Mouse (Mus musculus) induced T-regulatory cell, adult 2 months (primary cell): ENCODE data around the gene Glp1r.
A peak's percentile ranks its signal among the peaks of the same experiment; 100 is the strongest.

Experiments
- DNase-seq: peaks from one replicate; pipeline ENCODE4 v3.0.0-alpha.2; 2012; ENCODE audit warnings: low read depth

Glp1r gene

GRCm38 (mm10) chr17:30912536-30912935, 10.9 kb downstream of the Glp1r start:
- DNase-seq = no peak

GRCm38 (mm10) chr17:30914264-30914663, 12.6 kb downstream of the Glp1r start:
- no peak for DNase-seq

- no peak for DNase-seq
Observed at GRCm38 (mm10) chr17:30923566-30923965, 21.9 kb downstream of the Glp1r start.

DNA sequence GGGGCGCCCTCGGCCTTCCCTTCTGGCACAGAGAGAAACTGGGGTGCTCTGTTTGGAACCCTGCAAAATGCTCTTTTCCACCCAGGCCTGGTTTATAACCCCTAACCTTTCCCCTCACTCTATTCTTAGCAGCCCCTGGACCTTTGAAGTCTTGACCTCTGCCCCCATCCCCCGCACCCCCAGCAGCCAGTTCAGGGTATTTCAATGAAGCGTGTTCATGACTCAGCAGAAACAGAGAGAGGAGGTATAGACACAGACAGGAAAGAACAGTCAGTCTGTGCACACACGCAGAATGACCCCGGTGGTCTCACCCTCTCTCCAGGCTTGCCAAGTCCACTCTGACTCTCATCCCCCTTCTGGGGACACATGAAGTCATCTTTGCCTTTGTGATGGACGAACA, 29.2 kb downstream of the Glp1r start:
- DNase-seq = no peak

- no peak for DNase-seq
Observed at GRCm38 (mm10) chr17:30932836-30933235, 31.2 kb downstream of the Glp1r start.

GRCm38 (mm10) chr17:30935301-30935700, 33.7 kb downstream of the Glp1r start:
- no peak for DNase-seq

GRCm38 (mm10) chr17:30938554-30938953, 36.9 kb downstream of the Glp1r start:
- no peak for DNase-seq

DNA sequence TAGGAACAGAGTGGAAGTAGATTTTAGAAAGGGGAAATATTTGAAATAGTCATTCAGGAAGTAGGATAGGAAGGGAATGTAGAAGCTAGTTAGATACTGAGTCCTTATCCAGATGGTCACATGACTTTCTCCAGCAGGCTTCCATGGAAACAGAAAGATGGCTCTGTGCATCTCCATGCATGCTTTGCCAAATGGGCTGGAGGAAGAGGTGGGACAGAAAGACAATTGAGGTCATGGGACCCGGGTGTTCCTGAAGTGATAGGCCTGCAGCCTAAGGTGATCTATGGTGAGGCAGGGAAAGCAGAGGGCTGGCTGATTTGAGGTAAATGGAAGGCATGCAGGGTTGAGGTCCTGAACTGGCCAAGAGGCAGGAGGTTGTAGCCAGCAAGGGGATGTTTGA, 46.8 kb downstream of the Glp1r start:
- no peak for DNase-seq

GRCm38 (mm10) chr17:30950780-30951179, 49.2 kb downstream of the Glp1r start:
- DNase-seq = peak; percentile 82

DNA sequence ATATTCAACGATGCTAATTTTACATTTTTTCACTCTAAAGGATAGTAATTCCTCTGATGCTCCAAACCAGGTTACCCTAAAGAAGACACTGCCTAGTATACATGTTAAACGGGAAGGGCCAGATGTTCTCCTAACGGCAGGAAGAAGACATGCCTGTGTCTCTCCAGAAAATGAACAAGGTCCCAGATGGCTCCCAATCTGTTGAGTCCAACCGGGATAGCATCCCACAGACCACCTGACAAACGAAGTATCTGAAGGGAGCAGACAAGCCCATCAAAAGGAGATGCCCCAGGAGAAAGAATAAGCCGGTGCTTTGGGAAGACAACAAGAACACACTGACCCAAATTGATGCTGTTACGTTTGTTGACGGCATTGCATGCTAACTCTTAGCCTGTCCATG, 50.0 kb downstream of the Glp1r start:
- no peak for DNase-seq

- DNase-seq = no peak
Observed at GRCm38 (mm10) chr17:30954340-30954739, 52.7 kb downstream of the Glp1r start, which contains the start of gene Umodl1. Gene Umodl1, plus strand, starts transcription at chr17:30954640.

DNA sequence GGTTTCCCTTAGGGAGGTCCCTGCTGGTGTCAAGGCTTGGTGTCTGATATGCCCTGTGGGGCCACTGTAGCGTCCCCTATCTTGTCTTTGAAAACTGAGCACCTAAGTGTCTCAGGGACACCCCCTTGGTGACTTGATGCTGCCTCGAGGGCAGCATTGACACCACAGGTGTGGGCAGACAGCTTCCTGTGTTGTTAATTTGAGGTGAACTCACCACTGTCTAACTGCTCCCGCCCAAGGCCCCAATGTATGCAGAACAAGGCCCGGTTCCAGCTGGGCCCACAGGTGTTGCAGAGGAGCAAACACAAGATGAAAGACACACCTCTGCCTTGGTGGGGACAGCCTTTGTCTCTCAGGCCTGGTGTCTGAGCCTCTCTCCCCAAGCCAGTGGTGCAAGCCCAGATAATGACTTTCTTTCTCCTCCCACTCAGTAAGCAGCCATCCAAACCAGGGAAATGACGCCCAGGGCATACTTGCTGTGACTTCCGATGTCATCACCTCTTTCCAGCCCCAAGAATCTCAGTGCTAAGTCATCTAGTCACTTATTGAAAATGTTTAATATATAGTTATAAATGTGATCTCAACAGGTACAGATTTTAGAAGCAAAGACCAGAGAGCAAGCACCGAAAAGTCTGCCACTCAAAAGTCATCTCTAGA, 60.4 kb downstream of the Glp1r start:
- DNase-seq = peak; percentile 69

- no peak for DNase-seq
Observed at GRCm38 (mm10) chr17:30962880-30963279, 61.3 kb downstream of the Glp1r start.

DNA sequence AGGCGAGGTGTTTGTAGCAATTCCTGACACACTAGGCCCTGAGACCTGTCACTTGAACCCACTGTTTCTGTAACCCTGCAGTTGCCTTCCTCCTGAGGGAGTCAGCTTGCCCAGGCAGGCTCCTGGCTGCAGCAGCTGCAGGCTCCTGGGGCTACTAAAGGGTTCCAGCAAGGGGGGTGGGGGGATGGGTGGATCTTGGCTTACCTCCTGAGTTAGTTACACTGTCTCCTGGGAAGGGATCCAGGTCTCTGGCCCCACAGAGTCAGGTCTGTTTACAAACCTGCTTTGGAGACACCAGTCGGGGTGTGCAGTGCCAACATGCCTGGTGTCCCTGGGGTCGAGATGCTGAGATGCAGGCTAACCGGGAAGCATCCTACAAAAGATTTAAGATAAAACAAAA, 68.4 kb downstream of the Glp1r start:
- no peak for DNase-seq

GRCm38 (mm10) chr17:30971877-30972276, 70.3 kb downstream of the Glp1r start:
- DNase-seq = no peak

GRCm38 (mm10) chr17:30973332-30973731, 71.7 kb downstream of the Glp1r start:
- no peak for DNase-seq

DNA sequence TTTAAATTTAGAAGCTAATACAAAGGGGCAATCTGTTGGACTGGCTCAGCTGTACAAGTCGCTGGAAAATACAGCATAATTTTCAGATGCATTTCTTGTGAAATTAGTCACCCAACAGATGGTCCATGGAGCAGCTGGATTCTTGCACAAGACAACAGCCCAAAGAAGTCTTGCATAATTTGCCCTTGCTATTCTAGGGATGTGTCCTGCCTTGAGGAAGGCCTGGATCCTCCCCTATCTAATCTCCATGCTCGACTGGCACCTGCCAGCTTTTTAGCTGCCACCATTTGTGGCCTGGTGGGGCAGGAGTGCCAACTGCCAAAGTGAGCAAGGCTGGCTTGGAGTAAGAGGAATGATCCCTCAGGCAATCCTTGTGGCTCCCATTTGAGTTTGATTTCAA, 75.7 kb downstream of the Glp1r start:
- DNase-seq = no peak

DNA sequence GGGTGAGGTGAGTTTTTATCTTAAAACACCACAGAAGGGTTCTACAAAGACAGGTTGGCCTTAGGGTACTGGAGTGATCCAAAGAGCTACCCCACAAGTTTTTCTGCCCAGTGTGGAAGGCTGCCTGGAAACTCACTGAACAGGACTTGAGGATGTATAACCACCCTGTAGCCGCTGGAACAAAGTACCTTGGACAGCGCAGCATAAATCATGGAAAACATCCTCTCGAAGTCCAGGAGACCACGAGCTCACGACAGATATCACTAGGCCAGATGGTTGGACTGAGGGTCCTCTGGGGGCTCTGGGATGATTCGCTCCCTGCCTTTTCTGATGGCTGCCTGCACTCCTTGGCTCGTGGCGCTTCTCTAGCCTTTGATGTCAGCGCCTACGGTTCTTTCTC, 76.9 kb downstream of the Glp1r start:
- no peak for DNase-seq

DNA sequence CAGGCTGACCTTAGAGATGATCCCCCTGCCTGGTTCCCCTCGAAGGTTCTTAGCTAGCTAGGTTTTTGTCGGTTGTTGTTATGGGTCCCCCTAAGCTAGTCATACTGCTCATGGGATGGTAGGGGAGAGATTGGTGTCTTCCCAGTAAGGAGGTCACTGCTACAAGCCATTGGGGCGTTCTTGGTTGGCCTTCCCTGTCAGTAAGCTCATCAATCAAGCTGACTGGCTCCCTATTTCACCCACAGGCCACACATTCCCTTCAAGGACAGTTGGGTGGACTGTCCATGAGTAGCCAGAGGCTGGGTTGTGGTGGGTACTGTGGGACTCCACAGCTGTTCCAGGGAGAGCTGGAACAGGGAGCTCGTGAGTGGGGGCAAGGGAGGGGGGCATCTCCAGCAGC, 81.9 kb downstream of the Glp1r start:
- no peak for DNase-seq

- DNase-seq = peak; percentile 52
Observed at GRCm38 (mm10) chr17:30990254-30990653, 88.6 kb downstream of the Glp1r start.
